Mouse (Mus musculus) liver, embryonic 14.5 days (tissue): ENCODE results near the gene Slc43a1.

ENCODE experiments used
- CTCF ChIP-seq: IDR thresholded peaks from 2 replicates; pipeline ENCODE4 v1.5.1; 2016; ENCODE audit warnings: antibody characterized with exemption, low read depth, control low read depth
- EP300 ChIP-seq: IDR thresholded peaks from 2 replicates; pipeline ENCODE4 v1.6.1; 2016; ENCODE audit warnings: antibody characterized with exemption, low read depth

DNA sequence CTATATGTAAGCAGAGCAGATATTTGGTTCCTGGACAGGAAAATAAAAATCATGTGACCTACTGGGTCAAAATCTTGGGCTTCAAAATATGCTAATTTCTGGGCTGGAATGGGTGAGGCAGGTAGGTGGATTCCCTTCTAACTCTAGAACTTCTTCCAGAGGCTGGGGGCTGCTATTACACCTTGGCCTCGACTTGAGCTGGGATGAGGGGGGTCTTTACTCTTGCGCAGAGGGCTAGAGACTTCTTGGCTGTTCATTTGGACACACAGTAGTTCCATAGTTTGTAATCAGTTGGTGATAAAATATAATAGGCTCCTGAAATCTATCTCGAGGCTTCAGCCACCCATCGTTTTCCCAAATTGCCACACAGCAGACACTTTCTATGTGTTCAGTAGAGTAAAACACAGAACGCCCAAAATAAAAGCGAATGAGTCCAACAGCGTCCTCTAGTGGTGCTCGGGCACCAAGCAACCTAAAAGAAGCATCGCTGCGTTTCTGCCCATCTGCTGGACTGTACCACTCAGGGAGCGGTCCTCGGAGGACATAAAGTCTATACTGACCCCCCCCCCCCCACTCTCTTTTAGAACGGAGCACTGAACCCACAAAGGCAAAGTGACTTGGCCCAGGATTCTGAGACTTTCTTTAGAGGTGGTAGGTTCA is 40.7 kb upstream of the Slc43a1 start:
- TF ChIP-seq EP300 (no peak), CTCF (peak; percentile 96)
